Mouse (Mus musculus): Measurements from ENCODE around the gene Llcfc1.

Llcfc1 gene

DNA sequence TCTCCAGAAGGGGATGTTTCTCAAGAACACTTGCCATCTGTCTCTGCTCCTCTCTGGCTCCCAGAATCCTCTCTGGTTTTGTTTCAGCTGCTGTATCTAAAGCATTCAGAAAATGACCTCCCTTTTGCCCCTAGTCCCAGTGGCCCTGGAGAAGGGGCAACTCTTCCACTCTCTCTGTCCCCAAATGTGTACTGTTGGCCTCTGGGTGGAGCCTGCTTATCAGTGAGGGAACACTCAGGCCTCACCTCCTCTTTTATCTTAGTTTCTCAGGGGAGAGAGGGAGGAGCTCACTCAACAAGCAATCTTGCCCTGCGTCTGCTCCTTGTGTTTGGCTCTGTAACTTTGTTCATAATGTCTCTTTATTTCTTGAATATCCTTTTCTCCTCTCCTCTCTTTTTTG, 19.9 kb downstream of the Llcfc1 start, which contains the start of gene Kel:
Gene Kel, minus strand, starts transcription at position 217 of the 400 bp plus-strand sequence.
- no peak for DNase-seq (ENCODE audit: low spot score)

DNA sequence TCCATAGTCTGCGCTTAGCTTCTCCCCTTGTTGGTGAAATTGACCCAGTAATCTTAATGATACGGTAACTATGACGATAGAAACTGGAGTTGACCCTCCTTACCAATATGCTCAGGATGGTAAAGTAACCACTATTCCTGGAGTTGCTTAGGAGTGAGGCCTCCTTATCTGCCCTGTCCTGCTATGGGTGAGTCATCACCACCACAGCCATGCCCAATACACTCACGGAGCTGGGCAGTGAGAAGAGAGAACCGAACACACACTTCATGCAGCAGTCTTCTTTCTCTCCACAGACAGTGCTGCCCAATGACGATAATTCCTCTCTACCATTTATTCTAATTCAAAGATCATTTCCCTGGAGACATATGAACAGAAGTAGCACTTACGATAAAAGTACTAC, 22.0 kb downstream of the Llcfc1 start:
- no peak for DNase-seq (ENCODE audit: low spot score)

DNA sequence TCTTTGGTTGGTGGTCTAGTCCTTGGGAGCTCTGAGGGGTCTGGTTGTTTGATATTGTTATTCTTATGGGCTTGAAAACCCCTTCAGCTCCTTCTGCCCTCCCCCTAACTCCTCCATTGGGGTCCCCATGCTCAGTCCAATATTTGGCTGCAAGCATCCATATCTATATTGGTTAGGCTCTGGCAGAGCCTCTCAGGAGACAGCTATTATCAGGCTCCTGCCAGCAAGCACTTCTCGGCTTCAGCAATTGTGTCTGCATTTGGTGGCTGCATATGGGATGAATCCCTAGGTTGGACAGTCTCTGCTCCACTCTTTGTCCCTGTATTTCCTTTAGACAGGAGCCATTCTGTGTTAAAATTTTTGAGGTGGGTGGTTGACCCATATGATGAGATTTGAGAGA, 26.1 kb downstream of the Llcfc1 start:
- no peak for DNase-seq (ENCODE audit: low spot score)

DNA sequence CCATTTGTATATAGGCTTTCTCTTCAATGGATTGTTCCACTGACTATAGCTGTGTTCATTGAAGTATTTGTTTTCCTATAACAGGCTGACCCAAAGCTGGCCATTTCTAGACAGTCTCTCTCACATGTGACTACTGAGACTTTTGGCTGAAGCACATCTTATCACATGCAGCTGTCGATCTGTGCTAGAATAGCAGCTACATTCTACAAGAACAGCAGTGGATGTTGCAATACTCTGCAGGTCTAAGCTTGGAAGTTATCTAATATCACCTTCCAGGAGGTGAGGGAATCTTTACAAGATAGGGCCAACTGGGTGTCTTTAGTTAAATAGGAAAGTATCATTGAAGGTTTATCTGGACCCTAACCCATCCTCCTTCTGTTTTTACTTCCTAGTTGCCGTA, 37.2 kb downstream of the Llcfc1 start:
- no peak for DNase-seq (ENCODE audit: low spot score)

DNA sequence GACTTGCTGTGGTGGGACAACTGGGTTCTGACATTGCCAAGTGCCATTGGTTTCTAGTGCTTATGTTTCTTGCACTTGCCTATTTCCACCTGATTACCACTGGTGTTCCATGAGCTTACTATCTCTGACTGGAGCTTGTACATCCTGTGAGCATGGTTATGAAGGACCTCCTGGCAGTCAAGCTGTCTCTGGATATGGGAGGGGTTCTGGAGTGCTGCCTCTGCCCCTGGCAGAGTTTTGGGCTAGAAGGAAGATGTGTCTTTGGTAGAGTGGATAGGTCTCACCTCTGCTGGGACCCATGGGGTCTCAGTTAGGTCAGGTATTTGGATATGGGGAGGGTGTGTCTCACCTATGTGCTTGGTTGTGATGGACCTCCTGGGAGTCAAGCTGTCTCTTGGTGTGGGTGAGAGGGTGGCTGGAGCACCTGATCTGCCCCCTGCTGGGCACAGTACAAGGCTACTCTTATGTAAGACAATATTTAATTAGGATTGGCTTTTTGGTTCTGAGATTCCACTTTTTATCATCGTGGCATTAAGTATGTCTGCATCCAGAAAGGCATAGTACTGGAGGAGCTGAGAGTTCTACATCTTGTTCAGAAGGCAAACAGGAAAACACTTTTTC, 43.9 kb downstream of the Llcfc1 start:
- DNase-seq (ENCODE audit: low spot score), result no peak

DNA sequence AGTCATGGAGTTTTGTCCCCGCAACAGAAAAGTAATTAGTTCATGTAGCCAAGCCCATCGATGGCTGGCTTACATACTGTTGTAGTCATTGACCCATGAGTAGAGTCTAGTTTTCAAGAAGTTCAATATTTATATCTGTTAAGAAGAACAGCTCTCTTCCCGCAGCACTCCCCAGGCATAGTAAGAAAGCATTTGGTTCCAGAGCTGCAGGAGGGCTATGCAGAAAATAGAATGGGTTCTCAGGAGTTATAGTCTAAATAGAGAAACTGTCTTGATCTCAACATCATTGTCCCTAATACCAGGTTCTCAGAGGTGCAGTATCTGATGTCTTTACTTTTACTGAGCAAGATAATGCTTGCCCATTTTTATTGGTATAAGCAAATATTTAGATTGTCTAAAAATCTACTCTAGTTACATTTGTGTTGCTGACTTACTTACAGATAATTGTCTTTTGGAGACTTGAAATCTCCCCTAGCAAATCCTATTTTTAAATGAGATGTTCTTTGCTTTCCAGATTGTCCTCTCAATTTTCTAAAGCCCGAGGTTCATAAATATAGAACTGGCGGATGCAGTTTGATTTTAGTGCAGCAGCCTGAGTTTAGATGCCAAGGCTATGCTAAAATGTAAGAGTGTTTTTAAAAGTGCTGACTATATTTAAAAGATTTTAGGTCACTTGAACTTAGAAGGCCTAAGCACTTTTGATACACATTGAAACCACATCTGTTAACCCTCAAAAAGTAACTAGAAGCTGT, 50.7 kb downstream of the Llcfc1 start:
- DNase-seq (ENCODE audit: low spot score), result no peak
